Mouse (Mus musculus): ENCODE measurements around the gene Phactr1. TPM values are rescaled to one million over a fixed set of nuclear protein-coding genes. Genes with fewer than 3 reads are reported as not detected.

Gene Phactr1
- polyA plus RNA-seq, 1 experiment from 2014 or later, result 58.4 TPM

DNA sequence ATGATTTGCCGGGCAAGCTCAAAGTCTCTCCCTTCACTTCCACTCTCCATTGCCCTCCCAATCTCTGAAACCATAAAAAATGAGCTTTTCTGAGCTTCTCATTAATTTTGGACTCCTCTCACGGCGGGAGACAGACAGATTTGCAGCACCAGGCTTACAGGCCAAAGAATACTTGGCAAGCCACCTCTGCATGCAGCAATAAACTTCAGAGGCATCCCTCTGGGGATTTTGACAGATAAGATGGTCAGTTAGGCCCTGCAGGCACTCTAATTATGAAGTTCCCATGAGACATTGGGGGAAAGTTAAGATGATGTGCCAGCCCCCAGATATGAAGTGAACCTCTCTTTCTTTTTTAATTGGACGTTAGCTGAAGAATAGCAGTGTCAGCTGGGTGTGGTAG is 300.2 kb downstream of the Phactr1 start:
- Histone ChIP-seq H3K9me3 (ENCODE audit: control insufficient read depth, low read length) (no peaks in the 10 kb centered on the region), H3K4me2 (ENCODE audit: low read depth, low read length) (no peak overlapping the region), H3K4me3 (ENCODE audit: low read depth, low read length) (no peak overlapping the region), H3K9ac (replicated peaks; ENCODE audit: low read depth, low read length) (no peak overlapping the region), H3K36me3 (ENCODE audit: control insufficient read depth, insufficient read depth, low read length) (no peaks in the 10 kb centered on the region), H3K27ac (ENCODE audit: low read depth, low read length) (no peak overlapping the region), H3K4me1 (ENCODE audit: control insufficient read depth, insufficient read depth, low read length) (no peaks in the 10 kb centered on the region), H3K27me3 (ENCODE audit: control insufficient read depth, insufficient read depth, low read length) (no peaks in the 10 kb centered on the region)
- WGBS, result 37% methylated on average over 4 of the region's 4 CpGs
- ATAC-seq (ENCODE audit: low read depth), result no peak; the same call in 1 of the 2 replicates

DNA sequence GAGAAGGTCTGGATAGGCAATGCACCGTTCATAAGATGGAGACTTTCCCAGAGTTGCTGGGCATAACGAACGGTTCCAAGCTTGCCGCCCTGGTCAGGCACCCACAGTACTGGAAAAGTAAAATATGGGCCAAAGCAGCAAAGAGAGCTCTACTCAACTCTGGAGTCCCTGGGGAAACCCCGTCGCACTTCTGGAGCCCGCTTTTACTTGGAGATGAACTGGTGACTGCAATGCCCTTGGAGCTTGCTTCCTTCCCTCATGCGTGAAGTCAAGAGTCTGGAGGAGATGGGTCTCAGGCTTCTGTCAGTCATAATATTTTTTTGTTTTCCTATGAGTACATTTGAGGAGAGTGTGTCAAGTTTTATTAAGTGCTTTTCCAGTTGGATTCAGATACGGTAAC is 302.2 kb downstream of the Phactr1 start:
- H3K9ac ChIP-seq (replicated peaks; ENCODE audit: low read depth, low read length), result no peak overlapping the region
- H3K27me3 ChIP-seq (ENCODE audit: control insufficient read depth, insufficient read depth, low read length), result no peaks in the 10 kb centered on the region
- no peaks in the 10 kb centered on the region for H3K9me3 ChIP-seq (ENCODE audit: control insufficient read depth, low read length)
- H3K4me1 ChIP-seq (ENCODE audit: control insufficient read depth, insufficient read depth, low read length), result no peaks in the 10 kb centered on the region
- ATAC-seq (ENCODE audit: low read depth), result no peak
- no peak overlapping the region for H3K4me2 ChIP-seq (ENCODE audit: low read depth, low read length)
- H3K36me3 ChIP-seq (ENCODE audit: control insufficient read depth, insufficient read depth, low read length), result no peaks in the 10 kb centered on the region
- no peak overlapping the region for H3K27ac ChIP-seq (ENCODE audit: low read depth, low read length)
- H3K4me3 ChIP-seq (ENCODE audit: low read depth, low read length), result no peak overlapping the region
- WGBS, result 86% methylated on average over 9 of the region's 9 CpGs

DNA sequence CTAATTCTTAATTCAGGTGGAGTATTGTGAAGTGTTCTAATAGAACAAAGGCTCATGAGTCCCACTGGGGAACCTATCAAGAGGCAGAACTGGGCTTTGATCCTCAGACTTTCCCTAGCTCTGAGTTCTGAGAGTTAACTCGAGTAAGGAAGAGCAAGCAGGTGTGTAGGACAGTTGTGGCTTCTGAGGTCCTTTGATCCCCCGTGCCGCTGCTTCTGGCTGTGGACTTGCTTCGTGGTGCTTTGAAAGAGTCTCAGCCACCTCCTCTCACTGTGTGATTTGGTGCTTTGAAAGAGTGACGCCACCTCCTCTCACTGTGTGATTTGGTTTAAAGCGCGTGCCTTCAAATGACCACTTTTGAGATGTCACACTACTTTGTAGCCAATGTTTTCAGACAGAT is 305.4 kb downstream of the Phactr1 start:
- Histone ChIP-seq H3K36me3 (ENCODE audit: control insufficient read depth, insufficient read depth, low read length) (no peaks in the 10 kb centered on the region), H3K4me1 (ENCODE audit: control insufficient read depth, insufficient read depth, low read length) (no peaks in the 10 kb centered on the region), H3K27ac (ENCODE audit: low read depth, low read length) (no peak overlapping the region), H3K4me3 (ENCODE audit: low read depth, low read length) (no peak overlapping the region), H3K9me3 (ENCODE audit: control insufficient read depth, low read length) (no peaks in the 10 kb centered on the region), H3K9ac (replicated peaks; ENCODE audit: low read depth, low read length) (no peak overlapping the region), H3K4me2 (ENCODE audit: low read depth, low read length) (no peak overlapping the region), H3K27me3 (ENCODE audit: control insufficient read depth, insufficient read depth, low read length) (no peaks in the 10 kb centered on the region)
- 86% methylated on average over 7 of the region's 7 CpGs for WGBS
- no peak for ATAC-seq (ENCODE audit: low read depth)

DNA sequence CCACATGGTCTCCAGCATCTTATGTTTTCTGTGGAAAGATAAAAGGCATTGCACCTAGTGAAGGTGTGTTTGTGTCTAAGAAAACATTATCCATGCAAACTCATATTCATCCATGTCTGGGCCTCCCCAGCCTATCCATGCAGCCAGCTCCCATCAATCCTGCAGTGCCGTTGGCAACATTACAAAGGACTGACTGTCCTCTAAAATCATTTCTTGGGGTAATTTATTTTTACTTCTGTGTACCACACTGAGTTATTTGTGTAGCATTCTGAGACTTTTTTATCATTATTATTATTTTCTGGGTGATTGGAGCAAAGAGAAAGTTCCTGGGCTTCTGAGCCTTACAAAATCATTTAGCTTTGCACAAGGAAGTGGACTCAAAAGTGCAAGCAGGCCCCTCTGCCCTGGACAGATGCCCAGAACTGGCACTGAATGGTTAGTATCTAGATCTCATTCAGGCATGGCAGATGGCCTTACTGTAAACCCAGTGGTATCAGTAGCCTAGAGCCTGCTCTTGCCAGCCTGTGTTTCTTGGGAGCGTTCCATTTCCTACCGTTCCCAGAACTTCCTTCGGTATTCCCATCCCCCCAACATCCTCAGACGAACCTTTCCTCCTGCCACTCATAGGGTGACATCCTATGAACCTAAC is 307.6 kb downstream of the Phactr1 start:
- H3K4me2 ChIP-seq (ENCODE audit: low read depth, low read length), result no peak overlapping the region
- H3K36me3 ChIP-seq (ENCODE audit: control insufficient read depth, insufficient read depth, low read length), result no peaks in the 10 kb centered on the region
- H3K9me3 ChIP-seq (ENCODE audit: control insufficient read depth, low read length), result no peaks in the 10 kb centered on the region
- no peaks in the 10 kb centered on the region for H3K4me1 ChIP-seq (ENCODE audit: control insufficient read depth, insufficient read depth, low read length)
- no peak overlapping the region for H3K4me3 ChIP-seq (ENCODE audit: low read depth, low read length)
- WGBS, result 59% methylated on average over 5 of the region's 5 CpGs
- H3K27me3 ChIP-seq (ENCODE audit: control insufficient read depth, insufficient read depth, low read length), result no peaks in the 10 kb centered on the region
- no peak for ATAC-seq (ENCODE audit: low read depth)
- no peak overlapping the region for H3K27ac ChIP-seq (ENCODE audit: low read depth, low read length)
- H3K9ac ChIP-seq (replicated peaks; ENCODE audit: low read depth, low read length), result no peak overlapping the region

DNA sequence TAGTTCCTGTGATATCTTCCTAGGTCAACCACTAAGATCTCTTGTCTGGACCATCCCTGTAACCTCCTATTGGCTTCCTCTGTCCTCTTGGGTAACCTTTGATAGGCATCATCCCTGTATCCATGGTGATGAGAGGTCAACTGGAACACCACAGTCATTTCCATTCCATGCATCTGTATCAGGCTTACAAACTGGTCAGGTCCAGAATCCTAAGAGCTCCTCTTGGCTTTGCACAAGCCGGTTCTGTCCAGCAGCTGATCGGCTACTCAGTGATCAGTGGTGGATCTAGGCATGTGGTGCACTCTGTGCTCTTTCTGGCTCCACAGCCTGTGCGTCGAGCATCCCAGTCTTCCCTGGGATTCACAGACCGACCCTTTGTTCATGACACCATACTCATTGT is 309.1 kb downstream of the Phactr1 start:
- ATAC-seq (ENCODE audit: low read depth), result no peak
- no peaks in the 10 kb centered on the region for H3K9me3 ChIP-seq (ENCODE audit: control insufficient read depth, low read length)
- WGBS, result 90% methylated on average over 5 of the region's 5 CpGs

DNA sequence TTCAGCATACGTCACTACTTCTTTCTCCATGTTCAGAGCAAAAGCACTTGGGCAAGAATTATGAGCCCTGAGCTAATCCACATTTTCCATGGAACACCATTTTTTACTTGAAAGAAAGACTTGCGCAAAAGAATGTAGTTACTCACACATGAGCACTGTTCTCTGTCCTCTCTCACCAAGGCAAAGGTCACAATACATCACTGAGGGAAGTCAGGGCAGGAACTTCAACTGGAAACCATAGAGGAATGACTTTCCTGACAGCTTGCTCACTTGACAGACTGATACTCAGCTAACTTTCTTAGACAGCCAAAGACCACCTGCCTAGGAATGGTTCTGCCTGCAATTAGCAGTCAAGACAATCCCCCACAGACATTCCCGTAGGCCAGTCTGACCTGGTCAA is 309.6 kb downstream of the Phactr1 start:
- H3K4me1 ChIP-seq (ENCODE audit: control insufficient read depth, insufficient read depth, low read length), result no peaks in the 10 kb centered on the region
- ATAC-seq (ENCODE audit: low read depth), result no peak
- H3K9me3 ChIP-seq (ENCODE audit: control insufficient read depth, low read length), result no peaks in the 10 kb centered on the region
- no peaks in the 10 kb centered on the region for H3K27me3 ChIP-seq (ENCODE audit: control insufficient read depth, insufficient read depth, low read length)
- 78% methylated on average over 3 of the region's 3 CpGs for WGBS
- no peak overlapping the region for H3K4me2 ChIP-seq (ENCODE audit: low read depth, low read length)
- no peak overlapping the region for H3K4me3 ChIP-seq (ENCODE audit: low read depth, low read length)
- H3K9ac ChIP-seq (replicated peaks; ENCODE audit: low read depth, low read length), result no peak overlapping the region
- H3K27ac ChIP-seq (ENCODE audit: low read depth, low read length), result no peak overlapping the region
- H3K36me3 ChIP-seq (ENCODE audit: control insufficient read depth, insufficient read depth, low read length), result no peaks in the 10 kb centered on the region

More for the DNA sequence above, 309.1 kb downstream of the Phactr1 start:
- H3K4me3 ChIP-seq (ENCODE audit: low read depth, low read length), result no peak overlapping the region
- no peaks in the 10 kb centered on the region for H3K4me1 ChIP-seq (ENCODE audit: control insufficient read depth, insufficient read depth, low read length)
- H3K27ac ChIP-seq (ENCODE audit: low read depth, low read length), result no peak overlapping the region
- no peak overlapping the region for H3K4me2 ChIP-seq (ENCODE audit: low read depth, low read length)
- H3K36me3 ChIP-seq (ENCODE audit: control insufficient read depth, insufficient read depth, low read length), result no peaks in the 10 kb centered on the region
- no peak overlapping the region for H3K9ac ChIP-seq (replicated peaks; ENCODE audit: low read depth, low read length)
- no peaks in the 10 kb centered on the region for H3K27me3 ChIP-seq (ENCODE audit: control insufficient read depth, insufficient read depth, low read length)

DNA sequence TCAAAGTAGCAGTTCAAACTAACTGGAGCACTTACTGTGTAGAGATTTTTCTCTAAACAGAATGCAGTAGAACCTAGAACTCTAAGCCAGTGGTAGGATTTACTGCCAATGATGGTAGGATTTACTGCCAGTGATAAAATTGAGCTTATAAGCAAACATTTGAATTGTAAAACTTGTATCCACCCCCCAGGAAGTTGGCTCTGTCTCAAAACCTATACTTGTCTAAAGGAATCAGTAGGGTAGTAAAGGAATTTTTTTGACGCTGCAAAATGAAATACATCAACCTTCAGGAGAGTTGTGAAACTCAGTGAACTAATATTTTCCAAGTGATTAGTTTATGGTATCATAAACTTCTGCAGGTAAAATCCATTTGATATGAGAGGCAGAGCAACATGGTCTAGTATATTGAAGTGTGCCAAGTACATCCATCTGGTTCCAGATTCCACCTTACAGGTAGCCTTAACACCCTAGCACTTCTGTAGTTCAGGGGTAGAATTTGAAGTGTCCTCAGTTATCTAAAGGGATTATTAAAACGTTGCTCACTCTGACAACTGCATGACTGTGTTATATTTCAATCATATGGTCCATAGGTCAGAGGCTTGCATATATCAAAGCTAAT is 310.2 kb downstream of the Phactr1 start:
- Histone ChIP-seq H3K4me2 (ENCODE audit: low read depth, low read length) (no peak overlapping the region), H3K4me1 (ENCODE audit: control insufficient read depth, insufficient read depth, low read length) (no peaks in the 10 kb centered on the region), H3K9me3 (ENCODE audit: control insufficient read depth, low read length) (no peaks in the 10 kb centered on the region), H3K27me3 (ENCODE audit: control insufficient read depth, insufficient read depth, low read length) (no peaks in the 10 kb centered on the region), H3K36me3 (ENCODE audit: control insufficient read depth, insufficient read depth, low read length) (no peaks in the 10 kb centered on the region), H3K9ac (replicated peaks; ENCODE audit: low read depth, low read length) (no peak overlapping the region), H3K27ac (ENCODE audit: low read depth, low read length) (no peak overlapping the region), H3K4me3 (ENCODE audit: low read depth, low read length) (no peak overlapping the region)
- WGBS, result 80% methylated on average over 2 of the region's 2 CpGs
- ATAC-seq (ENCODE audit: low read depth), result no peak

GRCm38 (mm10) chr13:42991164-42991563 is 310.7 kb downstream of the Phactr1 start:
- Histone ChIP-seq H3K4me3 (ENCODE audit: low read depth, low read length) (no peak overlapping the region), H3K4me2 (ENCODE audit: low read depth, low read length) (no peak overlapping the region), H3K27ac (ENCODE audit: low read depth, low read length) (no peak overlapping the region), H3K27me3 (ENCODE audit: control insufficient read depth, insufficient read depth, low read length) (no peaks in the 10 kb centered on the region), H3K9ac (replicated peaks; ENCODE audit: low read depth, low read length) (no peak overlapping the region), H3K36me3 (ENCODE audit: control insufficient read depth, insufficient read depth, low read length) (no peaks in the 10 kb centered on the region), H3K9me3 (ENCODE audit: control insufficient read depth, low read length) (no peaks in the 10 kb centered on the region), H3K4me1 (ENCODE audit: control insufficient read depth, insufficient read depth, low read length) (no peaks in the 10 kb centered on the region)
- ATAC-seq (ENCODE audit: low read depth), result no peak
- WGBS, result 78% methylated on average over 3 of the region's 3 CpGs

- ATAC-seq (ENCODE audit: low read depth), result no peak
- no peaks in the 10 kb centered on the region for H3K9me3 ChIP-seq (ENCODE audit: control insufficient read depth, low read length)
- no peak overlapping the region for H3K4me3 ChIP-seq (ENCODE audit: low read depth, low read length)
- no peaks in the 10 kb centered on the region for H3K36me3 ChIP-seq (ENCODE audit: control insufficient read depth, insufficient read depth, low read length)
- H3K4me1 ChIP-seq (ENCODE audit: control insufficient read depth, insufficient read depth, low read length), result 0 out of 2 replicates have a peak, but pooled peaks cover 3% of the 10 kb centered on the region
- H3K27me3 ChIP-seq (ENCODE audit: control insufficient read depth, insufficient read depth, low read length), result no peaks in the 10 kb centered on the region
- no peak overlapping the region for H3K9ac ChIP-seq (replicated peaks; ENCODE audit: low read depth, low read length)
- 45% methylated on average over 4 of the region's 4 CpGs for WGBS
- H3K27ac ChIP-seq (ENCODE audit: low read depth, low read length), result no peak overlapping the region
- no peak overlapping the region for H3K4me2 ChIP-seq (ENCODE audit: low read depth, low read length)
These were observed 311.9 kb downstream of the Phactr1 start for GRCm38 (mm10) chr13:42992306-42992705.

Data from neural tube, embryonic 14.5 days (tissue).